Mouse (Mus musculus): ENCODE measurements at regions not wholly inside any gene's neighbourhood (a gene's known extent, or its start where the extent isn't known, plus 50 kb on each side); places are given as distances from the start of the nearest gene placed in this dataset.

DNA sequence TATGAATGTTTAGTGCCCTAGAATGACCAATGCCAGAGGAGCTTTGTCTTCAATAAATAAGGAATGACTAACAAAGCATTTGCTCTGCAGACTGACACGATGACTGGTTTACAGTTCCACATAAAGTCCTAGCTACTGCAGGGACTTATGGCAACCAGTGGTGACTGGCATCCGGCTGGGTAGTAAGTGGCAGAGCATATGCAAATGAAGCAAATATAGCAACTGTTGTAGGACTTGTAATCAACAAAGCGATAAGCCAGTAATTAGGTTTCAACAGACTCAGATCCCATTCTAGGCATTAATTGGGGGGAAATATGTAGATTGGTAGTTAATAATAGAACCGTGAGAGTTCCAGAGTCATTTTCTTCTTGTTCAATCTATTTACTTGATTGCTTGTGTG, 379.2 kb upstream of the Sptlc3 start:
- H3K4me2 ChIP-seq (ENCODE audit: low read depth): no peak overlapping the region
- H3K27ac ChIP-seq (ENCODE audit: low read depth, low read length): no peak overlapping the region
- ATAC-seq (no peak), DNase-seq (no peak)
- H3K9ac ChIP-seq: no peak overlapping the region
- no peak overlapping the region for H3K4me3 ChIP-seq (ENCODE audit: low read depth, low read length)
- no peaks in the 10 kb centered on the region for H3K4me1 ChIP-seq (ENCODE audit: insufficient read depth)
- H3K36me3 ChIP-seq (ENCODE audit: insufficient read depth): no peaks in the 10 kb centered on the region
- no peaks in the 10 kb centered on the region for H3K9me3 ChIP-seq (ENCODE audit: low read length)
- 40% methylated on average over 4 of the region's 4 CpGs for WGBS
- H3K27me3 ChIP-seq (ENCODE audit: insufficient read depth, low read length): no peaks in the 10 kb centered on the region
- no peak for TF ChIP-seq CTCF (IDR thresholded peaks at IDR 0.05; ENCODE audit: low read depth)

DNA sequence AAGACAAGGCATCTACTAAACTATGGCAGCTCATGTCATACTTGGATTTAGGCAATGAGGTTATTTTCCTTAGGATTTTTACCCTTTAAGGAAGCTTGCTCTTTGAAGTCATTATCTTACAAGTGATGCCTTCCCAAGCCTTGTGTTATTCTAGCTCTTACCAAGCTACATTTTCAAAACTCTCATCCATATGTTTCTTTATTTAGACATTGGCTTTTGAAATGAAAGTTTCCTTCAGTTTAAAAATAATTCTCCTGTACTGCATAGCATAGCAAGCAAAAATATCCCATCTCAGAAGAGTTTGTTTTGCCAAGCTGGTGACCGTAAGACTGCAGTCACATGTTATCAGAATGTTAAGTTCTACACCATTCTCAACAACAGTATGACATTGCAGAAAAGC, 372.8 kb upstream of the Sptlc3 start:
- no peaks in the 10 kb centered on the region for H3K36me3 ChIP-seq (ENCODE audit: insufficient read depth)
- DNase-seq (no peak), ATAC-seq (no peak)
- H3K27me3 ChIP-seq (ENCODE audit: insufficient read depth, low read length): no peaks in the 10 kb centered on the region
- H3K4me3 ChIP-seq (ENCODE audit: low read depth, low read length): no peak overlapping the region
- no peak overlapping the region for H3K9ac ChIP-seq
- 80% methylated on average over 1 of the region's 1 CpGs for WGBS
- TF ChIP-seq CTCF (IDR thresholded peaks at IDR 0.05; ENCODE audit: low read depth): no peak
- no peaks in the 10 kb centered on the region for H3K4me1 ChIP-seq (ENCODE audit: insufficient read depth)
- H3K9me3 ChIP-seq (ENCODE audit: low read length): no peaks in the 10 kb centered on the region
- no peak overlapping the region for H3K27ac ChIP-seq (ENCODE audit: low read depth, low read length)
- no peak overlapping the region for H3K4me2 ChIP-seq (ENCODE audit: low read depth)

GRCm38 (mm10) chr2:139132121-139132520, 361.6 kb upstream of the Sptlc3 start:
- TF ChIP-seq CTCF (IDR thresholded peaks at IDR 0.05; ENCODE audit: low read depth): peak; percentile 51
- DNase-seq (peak; percentile 29), ATAC-seq (no peak)
- H3K4me1 ChIP-seq (ENCODE audit: insufficient read depth): no peaks in the 10 kb centered on the region
- H3K9me3 ChIP-seq (ENCODE audit: low read length): no peaks in the 10 kb centered on the region
- H3K4me2 ChIP-seq (ENCODE audit: low read depth): no peak overlapping the region
- H3K27me3 ChIP-seq (ENCODE audit: insufficient read depth, low read length): no peaks in the 10 kb centered on the region
- no peaks in the 10 kb centered on the region for H3K36me3 ChIP-seq (ENCODE audit: insufficient read depth)
- H3K9ac ChIP-seq: no peak overlapping the region
- H3K27ac ChIP-seq (ENCODE audit: low read depth, low read length): no peak overlapping the region
- 57% methylated on average over 1 of the region's 1 CpGs for WGBS
- H3K4me3 ChIP-seq (ENCODE audit: low read depth, low read length): no peak overlapping the region

DNA sequence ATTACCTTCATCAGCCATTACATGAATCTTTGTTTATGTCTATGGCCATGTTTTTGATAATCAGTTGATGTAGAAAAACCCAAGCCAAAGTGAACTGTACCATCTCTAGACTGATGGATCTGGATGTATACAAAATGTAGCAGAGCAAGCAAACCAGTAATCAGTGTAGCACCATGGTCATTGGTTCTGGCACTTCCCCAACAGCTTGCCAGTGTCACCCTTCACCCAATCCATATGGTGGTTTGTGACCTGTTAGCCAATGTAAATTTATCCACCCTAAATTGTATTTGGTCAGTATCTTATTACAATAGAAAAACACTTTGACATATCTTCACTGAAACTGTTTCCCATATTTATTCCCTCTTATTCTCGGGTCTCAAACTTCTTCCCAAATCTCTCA, 346.7 kb upstream of the Sptlc3 start:
- Histone ChIP-seq H3K36me3 (ENCODE audit: insufficient read depth) (no peaks in the 10 kb centered on the region), H3K4me1 (ENCODE audit: insufficient read depth) (no peaks in the 10 kb centered on the region), H3K9ac (no peak overlapping the region), H3K9me3 (ENCODE audit: low read length) (no peaks in the 10 kb centered on the region), H3K27me3 (ENCODE audit: insufficient read depth, low read length) (no peaks in the 10 kb centered on the region), H3K4me3 (ENCODE audit: low read depth, low read length) (no peak overlapping the region), H3K4me2 (ENCODE audit: low read depth) (no peak overlapping the region), H3K27ac (ENCODE audit: low read depth, low read length) (no peak overlapping the region)
- no peak for TF ChIP-seq CTCF (IDR thresholded peaks at IDR 0.05; ENCODE audit: low read depth)
- ATAC-seq: no peak
- 93% methylated on average over 1 of the region's 1 CpGs for WGBS
- no peak for DNase-seq

GRCm38 (mm10) chr2:139179641-139180040, 314.1 kb upstream of the Sptlc3 start:
- no peak for DNase-seq
- H3K9me3 ChIP-seq (ENCODE audit: low read length): no peaks in the 10 kb centered on the region
- no peak for ATAC-seq
- no peak overlapping the region for H3K27ac ChIP-seq (ENCODE audit: low read depth, low read length)
- TF ChIP-seq CTCF (IDR thresholded peaks at IDR 0.05; ENCODE audit: low read depth): no peak
- no peak overlapping the region for H3K9ac ChIP-seq
- H3K4me3 ChIP-seq (ENCODE audit: low read depth, low read length): no peak overlapping the region
- WGBS: 78% methylated on average over 2 of the region's 2 CpGs
- H3K4me1 ChIP-seq (ENCODE audit: insufficient read depth): no peaks in the 10 kb centered on the region
- H3K36me3 ChIP-seq (ENCODE audit: insufficient read depth): no peaks in the 10 kb centered on the region
- H3K27me3 ChIP-seq (ENCODE audit: insufficient read depth, low read length): no peaks in the 10 kb centered on the region
- no peak overlapping the region for H3K4me2 ChIP-seq (ENCODE audit: low read depth)

DNA sequence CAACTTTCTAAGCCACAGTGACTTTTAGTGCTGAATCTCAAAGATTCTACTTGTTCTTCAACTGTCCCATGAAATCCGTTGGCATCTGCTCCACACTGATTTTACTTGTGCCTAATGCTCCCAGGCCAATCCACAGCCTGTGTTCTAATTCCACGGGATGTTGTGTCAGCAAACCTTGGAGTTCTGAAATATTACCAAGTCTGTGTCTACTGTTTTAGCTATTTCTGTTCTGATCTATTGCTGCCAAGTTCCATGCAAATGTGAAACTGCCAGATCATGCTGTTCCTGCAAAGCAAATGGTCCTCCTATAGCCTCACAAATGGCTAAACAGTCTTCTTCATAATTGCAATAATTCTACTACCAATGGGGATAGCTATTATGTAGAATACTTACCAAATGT, 295.4 kb upstream of the Sptlc3 start:
- no peak for DNase-seq
- Histone ChIP-seq H3K9me3 (ENCODE audit: low read length) (no peaks in the 10 kb centered on the region), H3K4me1 (ENCODE audit: insufficient read depth) (no peaks in the 10 kb centered on the region), H3K36me3 (ENCODE audit: insufficient read depth) (no peaks in the 10 kb centered on the region), H3K27ac (ENCODE audit: low read depth, low read length) (no peak overlapping the region), H3K4me2 (ENCODE audit: low read depth) (no peak overlapping the region), H3K4me3 (ENCODE audit: low read depth, low read length) (no peak overlapping the region), H3K9ac (no peak overlapping the region), H3K27me3 (ENCODE audit: insufficient read depth, low read length) (no peaks in the 10 kb centered on the region)
- 70% methylated on average over 2 of the region's 2 CpGs for WGBS
- TF ChIP-seq CTCF (IDR thresholded peaks at IDR 0.05; ENCODE audit: low read depth): no peak
- no peak for ATAC-seq

- Histone ChIP-seq H3K4me2 (ENCODE audit: low read depth) (no peak overlapping the region), H3K27ac (ENCODE audit: low read depth, low read length) (no peak overlapping the region), H3K4me1 (ENCODE audit: insufficient read depth) (no peaks in the 10 kb centered on the region), H3K27me3 (ENCODE audit: insufficient read depth, low read length) (no peaks in the 10 kb centered on the region), H3K36me3 (ENCODE audit: insufficient read depth) (no peaks in the 10 kb centered on the region), H3K9me3 (ENCODE audit: low read length) (no peaks in the 10 kb centered on the region), H3K9ac (no peak overlapping the region), H3K4me3 (ENCODE audit: low read depth, low read length) (no peak overlapping the region)
- WGBS: 26% methylated on average over 1 of the region's 1 CpGs
- no peak for TF ChIP-seq CTCF (IDR thresholded peaks at IDR 0.05; ENCODE audit: low read depth)
- ATAC-seq (peak; percentile 71; the same call in 1 of the 2 replicates), DNase-seq (peak; percentile 40)
Observed at GRCm38 (mm10) chr2:139207649-139208048, 286.1 kb upstream of the Sptlc3 start.

Data from forebrain, postnatal 0 days (tissue).